Comparison of ENCODE assay signal across 8 mouse cellular contexts in the genomic region with DNA sequence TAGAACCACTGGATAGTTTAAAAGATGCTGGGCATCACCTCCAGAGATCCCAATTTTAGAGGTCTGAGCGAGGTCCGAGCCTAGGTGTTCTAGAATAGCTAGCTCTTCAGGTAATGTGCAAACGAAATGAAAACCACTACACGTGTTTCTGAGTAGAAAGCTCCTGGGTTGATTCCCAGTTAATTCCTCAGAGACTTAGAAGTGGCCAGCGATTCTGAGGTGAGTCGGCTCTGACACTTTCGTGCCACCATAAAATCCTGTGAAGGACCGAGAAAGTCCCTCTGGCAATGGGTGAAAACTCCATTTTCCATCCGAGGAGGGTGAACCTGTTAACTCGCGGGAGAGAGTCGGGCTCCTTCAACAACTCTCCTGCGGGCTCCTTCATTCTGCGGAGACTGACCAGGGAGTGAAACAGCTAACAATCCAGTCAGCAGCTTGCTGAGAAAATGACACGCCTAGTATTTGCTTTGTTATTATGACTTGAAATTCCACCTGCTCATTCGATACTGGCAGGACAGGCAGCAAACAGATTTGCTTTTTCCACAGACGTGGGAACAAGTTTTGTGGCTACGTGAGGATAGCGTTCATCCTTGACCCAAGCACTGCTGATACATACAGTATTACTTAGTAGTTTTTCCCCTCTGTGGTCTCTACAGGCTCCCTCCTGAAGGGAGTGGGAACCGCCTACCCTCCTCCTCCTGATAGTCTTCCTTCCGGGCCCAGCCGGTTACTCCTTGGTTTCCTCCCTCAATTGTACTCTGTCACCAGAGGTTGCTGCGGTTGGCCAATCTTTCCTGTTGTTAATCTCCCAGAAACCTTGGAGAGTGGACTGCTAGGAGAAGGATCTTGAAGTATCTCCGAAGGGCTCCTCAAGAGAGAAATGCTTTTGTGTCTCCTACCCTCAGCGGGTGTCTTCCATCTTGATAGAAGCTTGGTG. TPM values are rescaled to one million over a fixed set of nuclear protein-coding genes. Genes with fewer than 3 reads are reported as not detected.
DNase-seq lines count a peak whose midpoint lies in the region; ATAC-seq and TF ChIP-seq lines count a peak whose summit lies in the region.

No protein-coding gene starts in this region.

- H3K4me2 ChIP-seq in lung, embryonic 16.5 days (ENCODE audit: low read depth, low read length) = peak overlapping the region; percentile 83

- TF ChIP-seq POLR2A in embryonic fibroblast, embryonic 13.5 days (IDR thresholded peaks at IDR 0.05; ENCODE audit: low read depth, low read length) = no peak

- peak; percentile 76 for ATAC-seq in lung, embryonic 16.5 days (ENCODE audit: low read depth)

- DNase-seq in heart, adult 18-20 months = peak; percentile 39 to 51
- DNase-seq in heart, adult 11 months = no peak
- DNase-seq in induced T-regulatory cell, adult 2 months (ENCODE audit: low read depth) = peak; percentile 48
- DNase-seq in testis, postnatal 14 days (ENCODE audit: low spot score) = peak; percentile 64
- DNase-seq in MN1 (ENCODE audit: low spot score) = no peak
- no peak for DNase-seq in left cerebral cortex, adult 8-10 months (ENCODE audit: low spot score in 2 of 2)

- H3K9ac ChIP-seq in lung, embryonic 16.5 days (ENCODE audit: low read length) = peak overlapping the region; percentile 73

- no peak for TF ChIP-seq CTCF in embryonic fibroblast, embryonic 13.5 days (IDR thresholded peaks at IDR 0.05; ENCODE audit: borderline replicate concordance, insufficient read depth, low read length)

- H3K4me3 ChIP-seq in embryonic fibroblast, embryonic 13.5 days (ENCODE audit: insufficient read depth, low read length) = peak overlapping the region; percentile 29
- peak overlapping the region; percentile 61 for H3K4me3 ChIP-seq in lung, embryonic 16.5 days (ENCODE audit: low read length)

- no peaks in the 10 kb centered on the region for H3K9me3 ChIP-seq in lung, embryonic 16.5 days (ENCODE audit: control insufficient read depth, low read length)

- H3K27me3 ChIP-seq in lung, embryonic 16.5 days (ENCODE audit: control insufficient read depth, insufficient read depth, low read depth, low read length) = peaks cover 11% of the 10 kb centered on the region

- peaks cover 2% of the 10 kb centered on the region; the same call in 1 of the 2 replicates for H3K4me1 ChIP-seq in embryonic fibroblast, embryonic 13.5 days (ENCODE audit: control insufficient read depth, insufficient read depth, low read length)
- peaks cover 15% of the 10 kb centered on the region; the same call in 1 of the 2 replicates for H3K4me1 ChIP-seq in lung, embryonic 16.5 days (replicated peaks; ENCODE audit: control insufficient read depth, insufficient read depth, low read length)

- H3K27ac ChIP-seq in embryonic fibroblast, embryonic 13.5 days (ENCODE audit: insufficient read depth, low read length) = no peak overlapping the region
- H3K27ac ChIP-seq in lung, embryonic 16.5 days (ENCODE audit: low read length) = peak overlapping the region; percentile 73

- H3K36me3 ChIP-seq in lung, embryonic 16.5 days (ENCODE audit: control insufficient read depth, insufficient read depth, low read length) = no peaks in the 10 kb centered on the region

- 11% methylated on average over 25 of the region's 25 CpGs for WGBS in lung, embryonic 16.5 days

RNA-seq across cellular contexts. Expression of a gene that starts 7.5 kb away (rescaled TPM):
- under 1 TPM; 0.69 TPM for total RNA-seq in heart, adult 18-20 months (2021)
- polyA plus RNA-seq in embryonic fibroblast, embryonic 13.5 days (2011; ENCODE audit: insufficient read length, low read depth, missing spikeins) = 0.48 and 0.51 TPM in 2 replicates
- 1.7 and 1.9 TPM in 2 replicates for polyA plus RNA-seq in lung, embryonic 16.5 days (2015; fragmentation: Nextera tagmentation; extraction: Ambion mirVana)
- 1 to 10 TPM in 3 of 4 experiments, under 1 TPM in 1; 0.36 to 1.5 (median 1.0) TPM for total RNA-seq in left cerebral cortex, adult 8-10 months (2022)

RNA-seq across cellular contexts. Expression of a gene that starts 16.7 kb away (rescaled TPM):
- 1 to 10 TPM; 3.7 to 4.0 TPM for total RNA-seq in heart, adult 18-20 months (2021)
- 1.3 and 1.6 TPM in 2 replicates for polyA plus RNA-seq in embryonic fibroblast, embryonic 13.5 days (2011; ENCODE audit: insufficient read length, low read depth, missing spikeins)
- 10.4 and 11.4 TPM in 2 replicates for polyA plus RNA-seq in lung, embryonic 16.5 days (2015; fragmentation: Nextera tagmentation; extraction: Ambion mirVana)
- total RNA-seq in left cerebral cortex, adult 8-10 months (2022) = 10 to 100 TPM; 28.9 to 29.9 (median 29.5) TPM

RNA-seq across cellular contexts. Expression of a gene that starts 19.1 kb away (rescaled TPM):
- total RNA-seq in heart, adult 18-20 months (2021) = 10 to 100 TPM; 91.4 to 92.1 TPM
- polyA plus RNA-seq in embryonic fibroblast, embryonic 13.5 days (2011; ENCODE audit: insufficient read length, low read depth, missing spikeins) = 62.4 and 67.7 TPM in 2 replicates
- polyA plus RNA-seq in lung, embryonic 16.5 days (2015; fragmentation: Nextera tagmentation; extraction: Ambion mirVana) = 144 and 153 TPM in 2 replicates
- total RNA-seq in left cerebral cortex, adult 8-10 months (2022) = 100 to 1,000 TPM; 187 to 201 (median 192) TPM

RNA-seq across cellular contexts. Expression of a gene that starts 29.6 kb away (rescaled TPM):
- 1 to 10 TPM; 6.5 to 6.9 TPM for total RNA-seq in heart, adult 18-20 months (2021)
- polyA plus RNA-seq in embryonic fibroblast, embryonic 13.5 days (2011; ENCODE audit: insufficient read length, low read depth, missing spikeins) = 3.2 and 3.9 TPM in 2 replicates
- polyA plus RNA-seq in lung, embryonic 16.5 days (2015; fragmentation: Nextera tagmentation; extraction: Ambion mirVana) = 12.0 and 13.3 TPM in 2 replicates
- total RNA-seq in left cerebral cortex, adult 8-10 months (2022) = 10 to 100 TPM; 23.7 to 27.6 (median 25.1) TPM

RNA-seq across cellular contexts. Expression of a gene that starts 30.7 kb away (rescaled TPM):
- under 1 TPM; 0.51 to 0.60 TPM for total RNA-seq in heart, adult 18-20 months (2021)
- polyA plus RNA-seq in embryonic fibroblast, embryonic 13.5 days (2011; ENCODE audit: insufficient read length, low read depth, missing spikeins) = 1.5 and 2.7 TPM in 2 replicates
- polyA plus RNA-seq in lung, embryonic 16.5 days (2015; fragmentation: Nextera tagmentation; extraction: Ambion mirVana) = 3.4 and 4.3 TPM in 2 replicates
- 100 to 1,000 TPM; 550 to 592 (median 567) TPM for total RNA-seq in left cerebral cortex, adult 8-10 months (2022)

Comparison
In these comparisons a context has a peak if more than half of its experiments do, and no peak if none do; other contexts are left out.
1. DNase-seq: peak in heart, adult 18-20 months (2 of 2), induced T-regulatory cell, adult 2 months (single experiment) and testis, postnatal 14 days (single experiment); none in heart, adult 11 months (single experiment), MN1 (single experiment) and left cerebral cortex, adult 8-10 months (0 of 2).
2. RNA of a gene that starts 16.7 kb away (total RNA-seq): 28.9 to 29.9 TPM in left cerebral cortex, adult 8-10 months; 3.7 to 4.0 TPM in heart, adult 18-20 months; every median in the first group is over 4 times any median in the second.